Mouse (Mus musculus): ENCODE data around the gene Sec61a2. TPM values are rescaled to one million over a fixed set of nuclear protein-coding genes. Genes with fewer than 3 reads are reported as not detected.

Gene Sec61a2
- polyA plus RNA-seq, 1 experiment from 2014 or later: 104 TPM

DNA sequence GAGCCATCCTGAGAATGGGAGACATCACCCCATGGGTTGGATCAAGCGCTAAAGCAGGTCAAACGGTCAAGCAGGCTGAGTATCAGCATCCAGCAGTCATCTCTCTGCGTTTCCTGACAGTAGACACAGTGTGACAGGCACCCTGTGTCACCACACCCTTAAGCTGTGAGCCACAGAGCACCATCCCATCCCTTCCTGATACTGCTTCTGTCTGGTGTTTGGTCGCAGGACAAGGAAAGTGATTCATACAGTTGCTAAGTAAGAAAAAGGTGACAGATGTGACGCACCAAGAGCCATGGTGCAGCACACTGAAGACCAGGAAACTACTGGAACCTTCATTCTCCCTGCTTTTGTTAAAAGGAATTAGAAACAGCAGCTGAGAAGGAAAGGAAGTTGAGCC is 6.4 kb downstream of the Sec61a2 start:
- H3K27ac ChIP-seq: no peak overlapping the region
- peaks cover 74% of the 10 kb centered on the region for H3K36me3 ChIP-seq
- H3K4me2 ChIP-seq: no peak overlapping the region
- no peaks in the 10 kb centered on the region for H3K9me3 ChIP-seq
- H3K4me1 ChIP-seq (replicated peaks): no peaks in the 10 kb centered on the region; the same call in 1 of the 2 replicates
- WGBS: 84% methylated on average over 5 of the region's 5 CpGs
- no peak overlapping the region for H3K4me3 ChIP-seq (replicated peaks)
- H3K9ac ChIP-seq (replicated peaks): no peak overlapping the region
- H3K27me3 ChIP-seq: no peaks in the 10 kb centered on the region
- ATAC-seq (ENCODE audit: insufficient number of reproducible peaks, insufficient read depth, low FRiP score, low TSS enrichment, low read depth): no peak

DNA sequence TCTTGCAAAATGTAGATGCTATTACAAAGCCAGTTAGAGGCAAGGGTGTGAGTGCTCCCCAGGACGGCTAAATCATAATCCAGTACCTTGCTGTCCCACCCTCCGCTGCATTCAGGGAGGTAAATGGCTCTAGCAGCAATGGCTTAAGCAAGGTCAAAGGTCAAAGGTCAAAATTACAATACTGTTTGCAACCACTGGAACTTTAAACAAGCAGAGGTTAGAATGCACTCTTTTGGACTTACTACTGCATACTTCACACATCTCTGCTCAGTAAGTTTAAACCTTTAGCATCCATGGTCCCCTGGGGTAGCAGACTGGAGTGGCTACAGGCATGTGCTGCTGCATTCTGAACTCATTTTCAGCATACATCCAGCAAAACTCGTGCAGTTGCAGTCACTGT is 17.8 kb downstream of the Sec61a2 start:
- Histone ChIP-seq H3K9me3 (no peaks in the 10 kb centered on the region), H3K27me3 (no peaks in the 10 kb centered on the region), H3K36me3 (peaks cover 88% of the 10 kb centered on the region), H3K27ac (no peak overlapping the region), H3K4me1 (replicated peaks) (no peaks in the 10 kb centered on the region), H3K9ac (replicated peaks) (no peak overlapping the region), H3K4me3 (replicated peaks) (no peak overlapping the region), H3K4me2 (no peak overlapping the region)
- WGBS: 73% methylated on average over 3 of the region's 3 CpGs
- ATAC-seq (ENCODE audit: insufficient number of reproducible peaks, insufficient read depth, low FRiP score, low TSS enrichment, low read depth): no peak

GRCm38 (mm10) chr2:5869746-5870145 is 25.5 kb downstream of the Sec61a2 start:
- peaks cover 83% of the 10 kb centered on the region for H3K36me3 ChIP-seq
- no peak overlapping the region for H3K9ac ChIP-seq (replicated peaks)
- H3K27me3 ChIP-seq: no peaks in the 10 kb centered on the region
- WGBS: 92% methylated on average over 5 of the region's 5 CpGs
- H3K9me3 ChIP-seq: no peaks in the 10 kb centered on the region
- H3K4me3 ChIP-seq (replicated peaks): no peak overlapping the region
- no peaks in the 10 kb centered on the region for H3K4me1 ChIP-seq (replicated peaks)
- H3K27ac ChIP-seq: no peak overlapping the region
- H3K4me2 ChIP-seq: no peak overlapping the region
- ATAC-seq (ENCODE audit: insufficient number of reproducible peaks, insufficient read depth, low FRiP score, low TSS enrichment, low read depth): no peak

DNA sequence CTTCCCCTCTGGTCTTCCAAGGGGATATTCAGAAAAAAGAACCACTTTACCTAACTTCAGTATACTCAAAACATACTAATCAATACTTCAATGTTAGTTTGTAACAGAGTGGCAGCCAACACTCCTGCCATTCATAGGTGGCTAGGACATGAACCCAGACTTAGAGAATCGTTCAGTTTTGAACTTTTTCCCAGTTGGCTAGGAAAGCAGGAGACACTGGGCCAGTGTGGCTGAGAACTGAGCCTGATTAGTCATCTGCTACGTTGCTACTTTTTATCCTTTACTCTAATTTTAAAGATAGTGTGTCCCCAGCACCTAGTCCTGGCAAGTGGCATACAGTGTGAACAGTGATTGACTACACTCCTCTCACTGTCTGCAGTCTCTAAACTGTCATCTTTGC is 27.6 kb downstream of the Sec61a2 start:
- ATAC-seq (ENCODE audit: insufficient number of reproducible peaks, insufficient read depth, low FRiP score, low TSS enrichment, low read depth): no peak
- Histone ChIP-seq H3K4me2 (no peak overlapping the region), H3K27me3 (no peaks in the 10 kb centered on the region), H3K4me3 (replicated peaks) (no peak overlapping the region), H3K9ac (replicated peaks) (no peak overlapping the region), H3K9me3 (no peaks in the 10 kb centered on the region), H3K36me3 (peaks cover 83% of the 10 kb centered on the region), H3K27ac (no peak overlapping the region), H3K4me1 (replicated peaks) (no peaks in the 10 kb centered on the region)
- 81% methylated on average over 2 of the region's 2 CpGs for WGBS

- Histone ChIP-seq H3K27ac (no peak within 1 kb of the TSS), H3K9ac (replicated peaks) (no peak within 1 kb of the TSS), H3K4me1 (replicated peaks) (no peaks in the 10 kb centered on the region), H3K9me3 (no peaks in the 10 kb centered on the region), H3K36me3 (peaks cover 85% of the 10 kb centered on the region), H3K27me3 (no peaks in the 10 kb centered on the region), H3K4me3 (replicated peaks) (no peak within 1 kb of the TSS), H3K4me2 (no peak within 1 kb of the TSS)
- no peak for ATAC-seq (ENCODE audit: insufficient number of reproducible peaks, insufficient read depth, low FRiP score, low TSS enrichment, low read depth)
- 98% methylated on average over 3 of the region's 3 CpGs for WGBS
Observed at GRCm38 (mm10) chr2:5862834-5863233, 32.4 kb downstream of the Sec61a2 start, which contains the start of gene Gm13199. Gene Gm13199 (minus strand): TSS chr2:5862934.

DNA sequence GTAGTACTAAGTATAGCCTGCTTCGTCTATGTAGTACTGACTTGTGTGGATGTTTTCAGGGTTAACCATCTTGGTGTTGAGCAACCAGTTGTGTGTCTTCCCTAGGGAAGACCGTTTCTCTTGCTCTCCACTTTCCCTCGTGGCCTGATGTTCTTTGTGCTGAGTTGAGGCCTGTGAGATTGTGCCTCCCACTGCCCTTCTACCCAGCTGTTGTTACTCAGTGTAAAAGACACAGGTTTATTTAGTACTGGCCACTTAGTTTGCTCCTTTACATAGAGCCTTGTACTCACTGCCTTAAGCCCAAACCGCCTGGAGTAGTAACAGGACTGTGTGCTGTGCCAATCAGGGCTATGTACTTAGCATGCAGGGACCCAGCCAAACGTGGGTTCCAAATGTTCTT is 43.4 kb downstream of the Sec61a2 start:
- H3K4me3 ChIP-seq (replicated peaks): no peak overlapping the region
- no peaks in the 10 kb centered on the region for H3K9me3 ChIP-seq
- H3K9ac ChIP-seq (replicated peaks): no peak overlapping the region
- 82% methylated on average over 5 of the region's 5 CpGs for WGBS
- H3K4me2 ChIP-seq: no peak overlapping the region
- H3K36me3 ChIP-seq: peaks cover 36% of the 10 kb centered on the region
- ATAC-seq (ENCODE audit: insufficient number of reproducible peaks, insufficient read depth, low FRiP score, low TSS enrichment, low read depth): no peak
- H3K27ac ChIP-seq: no peak overlapping the region
- 0 out of 2 replicates have a peak, but pooled peaks cover under 1% of the 10 kb centered on the region for H3K4me1 ChIP-seq (replicated peaks)
- H3K27me3 ChIP-seq: no peaks in the 10 kb centered on the region

- Histone ChIP-seq H3K4me1 (replicated peaks) (peaks cover 8% of the 10 kb centered on the region), H3K36me3 (peaks cover 31% of the 10 kb centered on the region), H3K9ac (replicated peaks) (no peak overlapping the region), H3K4me2 (no peak overlapping the region), H3K4me3 (replicated peaks) (no peak overlapping the region), H3K27me3 (no peaks in the 10 kb centered on the region), H3K9me3 (no peaks in the 10 kb centered on the region), H3K27ac (no peak overlapping the region)
- 93% methylated on average over 9 of the region's 9 CpGs for WGBS
- ATAC-seq (ENCODE audit: insufficient number of reproducible peaks, insufficient read depth, low FRiP score, low TSS enrichment, low read depth): no peak
Observed at GRCm38 (mm10) chr2:5851116-5851515, 44.1 kb downstream of the Sec61a2 start.

GRCm38 (mm10) chr2:5845826-5846225 is 49.4 kb downstream of the Sec61a2 start:
- ATAC-seq (ENCODE audit: insufficient number of reproducible peaks, insufficient read depth, low FRiP score, low TSS enrichment, low read depth): no peak
- Histone ChIP-seq H3K4me1 (replicated peaks) (peaks cover 13% of the 10 kb centered on the region), H3K4me3 (replicated peaks) (peak overlapping the region; percentile 73), H3K9ac (replicated peaks) (peak overlapping the region; percentile 81), H3K36me3 (peaks cover 36% of the 10 kb centered on the region), H3K27me3 (no peaks in the 10 kb centered on the region), H3K9me3 (no peaks in the 10 kb centered on the region), H3K4me2 (peak overlapping the region; percentile 53), H3K27ac (no peak overlapping the region)
- 38% methylated on average over 4 of the region's 4 CpGs for WGBS

DNA sequence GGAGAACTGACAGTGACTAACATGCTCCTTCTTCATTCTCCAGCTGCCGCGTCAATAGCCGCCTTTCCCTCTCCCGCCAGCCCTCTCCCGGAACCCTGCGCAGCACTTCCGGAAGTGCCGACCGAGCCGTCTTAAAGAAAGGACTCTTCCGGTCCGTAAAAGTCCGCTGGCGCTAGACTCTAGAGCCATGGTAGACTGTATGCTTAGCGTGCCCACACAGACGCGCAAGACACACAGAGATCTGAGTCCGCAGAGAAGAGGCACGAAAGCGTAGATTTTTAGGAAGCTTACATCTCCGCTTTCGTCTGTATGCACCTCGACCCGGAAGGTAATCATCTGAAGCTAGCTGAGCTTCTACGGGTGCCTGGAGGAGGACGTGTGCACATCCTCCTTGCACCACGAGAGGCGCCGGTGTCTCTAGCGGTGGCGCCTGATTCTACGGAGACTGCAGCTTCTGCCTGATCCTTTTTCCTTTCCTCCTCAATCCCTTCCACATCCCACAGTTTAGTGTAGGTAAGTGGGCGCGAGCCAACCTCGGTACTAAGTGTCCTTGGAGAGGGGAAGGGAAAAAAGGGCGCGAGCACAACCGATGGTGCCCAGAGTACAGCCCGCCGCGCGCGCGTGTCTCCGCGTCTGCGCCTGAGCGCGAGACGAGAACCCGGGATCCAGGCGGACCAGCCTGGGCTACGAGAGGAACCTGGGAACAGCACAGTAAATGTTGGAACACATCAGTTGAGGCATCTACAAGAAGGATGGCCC is 50.2 kb downstream of the Sec61a2 start, which contains the start of the genes Nudt5 and Cdc123:
Gene Nudt5 (plus strand): TSS at position 147 of the 759 bp plus-strand sequence.
Gene Cdc123 (minus strand): TSS at position 292 of the 759 bp plus-strand sequence.
- Histone ChIP-seq H3K27ac (peak within 1 kb of the TSS; percentile 93), H3K36me3 (peaks cover 37% of the 10 kb centered on the region), H3K4me1 (replicated peaks) (peaks cover 13% of the 10 kb centered on the region), H3K9ac (replicated peaks) (peak within 1 kb of the TSS; percentile 81), H3K9me3 (peaks cover 2% of the 10 kb centered on the region; the same call in 1 of the 2 replicates), H3K27me3 (no peaks in the 10 kb centered on the region), H3K4me3 (replicated peaks) (peak within 1 kb of the TSS; percentile 73), H3K4me2 (peak within 1 kb of the TSS; percentile 61)
- peak; percentile 95 for ATAC-seq (ENCODE audit: insufficient number of reproducible peaks, insufficient read depth, low FRiP score, low TSS enrichment, low read depth)
- WGBS: under 1% methylated on average over 53 of the region's 53 CpGs

DNA sequence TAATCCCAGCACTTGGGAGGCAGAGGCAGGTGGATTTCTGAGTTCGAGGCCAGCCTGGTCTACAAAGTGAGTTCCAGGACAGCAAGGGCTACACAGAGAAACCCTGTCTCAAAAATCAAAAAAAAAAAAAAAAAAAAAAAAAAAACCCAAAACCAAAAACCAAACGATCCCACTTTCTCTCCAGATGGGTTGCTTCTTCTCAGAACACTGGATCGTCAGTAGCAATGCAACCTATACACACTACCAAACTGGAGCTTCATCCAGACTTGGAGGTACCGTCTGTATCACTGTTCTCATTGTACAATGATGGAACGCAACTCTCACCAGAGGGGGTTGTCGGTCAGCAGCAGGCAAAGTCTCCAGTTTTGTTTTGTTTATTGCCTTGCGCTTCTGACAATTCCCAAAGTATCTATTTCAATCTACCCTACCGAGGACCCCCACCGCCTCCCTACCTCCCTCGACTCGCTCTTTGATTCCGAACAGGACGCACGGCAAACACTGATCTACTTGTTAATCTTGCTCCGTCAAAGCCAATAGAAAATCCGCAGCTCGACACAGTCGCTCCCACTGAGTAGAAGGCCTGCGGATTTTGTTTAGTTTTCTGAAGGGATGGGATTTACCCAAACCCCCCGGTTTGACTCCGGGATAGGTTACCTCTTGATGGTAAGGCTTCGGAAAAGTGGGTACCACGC is 50.9 kb downstream of the Sec61a2 start:
- H3K27ac ChIP-seq: peak overlapping the region; percentile 93
- ATAC-seq (ENCODE audit: insufficient number of reproducible peaks, insufficient read depth, low FRiP score, low TSS enrichment, low read depth): peak; percentile 38; the same call in 1 of the 2 replicates
- no peaks in the 10 kb centered on the region for H3K27me3 ChIP-seq

DNA sequence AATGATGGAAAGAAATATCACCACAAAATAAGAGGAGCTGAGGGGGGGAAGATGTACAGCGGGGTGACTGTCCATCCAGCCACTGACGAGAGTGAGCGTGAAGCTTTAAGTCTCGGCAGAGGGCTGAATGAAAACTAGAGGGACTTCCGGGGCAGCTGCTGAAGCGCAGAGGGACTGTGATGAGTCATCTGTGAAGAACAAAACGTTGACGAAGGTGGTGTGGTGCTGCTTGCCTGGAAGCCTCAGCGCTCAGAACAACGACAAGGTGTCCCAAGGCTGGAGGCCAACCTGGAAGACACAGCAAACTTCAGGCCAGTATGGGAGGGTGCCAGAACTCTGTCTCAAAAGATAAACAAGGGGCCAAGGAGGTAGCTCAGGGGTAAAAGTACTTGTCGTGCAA is 54.4 kb downstream of the Sec61a2 start:
- Histone ChIP-seq H3K27me3 (no peaks in the 10 kb centered on the region), H3K4me2 (no peak overlapping the region), H3K27ac (no peak overlapping the region), H3K4me1 (replicated peaks) (0 out of 2 replicates have a peak, but pooled peaks cover 3% of the 10 kb centered on the region), H3K36me3 (peaks cover 64% of the 10 kb centered on the region), H3K9ac (replicated peaks) (no peak overlapping the region), H3K9me3 (peaks cover 10% of the 10 kb centered on the region; the same call in 1 of the 2 replicates), H3K4me3 (replicated peaks) (no peak overlapping the region)
- ATAC-seq (ENCODE audit: insufficient number of reproducible peaks, insufficient read depth, low FRiP score, low TSS enrichment, low read depth): no peak
- 95% methylated on average over 11 of the region's 11 CpGs for WGBS

More for the DNA sequence above, 50.9 kb downstream of the Sec61a2 start:
- Histone ChIP-seq H3K9me3 (peaks cover 8% of the 10 kb centered on the region; the same call in 1 of the 2 replicates), H3K9ac (replicated peaks) (peak overlapping the region; percentile 81), H3K36me3 (peaks cover 43% of the 10 kb centered on the region), H3K4me2 (peak overlapping the region; percentile 61), H3K4me3 (replicated peaks) (peak overlapping the region; percentile 73), H3K4me1 (replicated peaks) (peaks cover 13% of the 10 kb centered on the region)
- WGBS: 4% methylated on average over 23 of the region's 23 CpGs
